Mouse (Mus musculus): Measurements from ENCODE around the gene Iqcf5. TPM values are rescaled to one million over a fixed set of nuclear protein-coding genes. Genes with fewer than 3 reads are reported as not detected.

Iqcf5 gene
- total and polyA plus RNA-seq, 2 experiments from 2014 or later: not detected

DNA sequence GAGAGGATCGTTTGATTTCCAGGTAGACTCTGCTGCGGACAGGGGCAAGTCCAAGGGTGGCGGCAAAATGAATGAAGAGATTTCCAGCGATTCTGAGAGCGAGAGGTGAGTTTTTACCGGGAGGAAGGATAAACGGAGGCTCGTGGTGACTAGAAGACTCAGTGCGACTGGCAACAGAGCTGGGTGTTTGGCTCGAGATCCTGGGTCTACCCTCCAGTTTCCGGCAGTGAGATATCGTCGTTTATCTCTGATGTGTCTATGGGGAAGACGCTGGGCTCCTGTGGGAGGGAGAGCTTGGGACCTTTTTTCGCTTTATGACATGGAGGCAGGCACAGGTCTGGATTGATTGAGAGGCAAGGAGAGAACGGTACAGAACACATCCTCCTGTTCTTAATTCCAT lies 36.7 kb upstream of the Iqcf5 start:
- no peaks in the 10 kb centered on the region for H3K9me3 ChIP-seq (ENCODE audit: low read length)
- peak overlapping the region; percentile 62 for H3K9ac ChIP-seq (replicated peaks; ENCODE audit: low read length, poor library complexity, severe bottlenecking)
- 0 out of 2 replicates have a peak overlapping the region, but pooled peaks have one; percentile 21 for H3K27ac ChIP-seq (ENCODE audit: low read depth, low read length)
- DNase-seq (ENCODE audit: low spot score) (no peak), ATAC-seq (ENCODE audit: low FRiP score) (no peak)
- H3K4me1 ChIP-seq (ENCODE audit: insufficient read depth, low read length): peaks cover 5% of the 10 kb centered on the region; the same call in 1 of the 2 replicates
- peak overlapping the region; percentile 58 for H3K4me3 ChIP-seq (ENCODE audit: low read depth, low read length)
- TF ChIP-seq CTCF (IDR thresholded peaks at IDR 0.05): no peak
- H3K4me2 ChIP-seq (ENCODE audit: low read depth, low read length, poor library complexity, severe bottlenecking): peak overlapping the region; percentile 61
- 6% methylated on average over 16 of the region's 16 CpGs for WGBS
- H3K36me3 ChIP-seq (ENCODE audit: insufficient read depth, low read length): peaks cover 14% of the 10 kb centered on the region
- H3K27me3 ChIP-seq (ENCODE audit: insufficient read depth, low read length): no peaks in the 10 kb centered on the region

- Histone ChIP-seq H3K4me3 (ENCODE audit: low read depth, low read length) (peak overlapping the region; percentile 58), H3K36me3 (ENCODE audit: insufficient read depth, low read length) (peaks cover 19% of the 10 kb centered on the region), H3K9ac (replicated peaks; ENCODE audit: low read length, poor library complexity, severe bottlenecking) (peak overlapping the region; percentile 62; the same call in 1 of the 2 replicates), H3K4me1 (ENCODE audit: insufficient read depth, low read length) (peaks cover 5% of the 10 kb centered on the region; the same call in 1 of the 2 replicates), H3K27me3 (ENCODE audit: insufficient read depth, low read length) (no peaks in the 10 kb centered on the region), H3K4me2 (ENCODE audit: low read depth, low read length, poor library complexity, severe bottlenecking) (peak overlapping the region; percentile 61), H3K27ac (ENCODE audit: low read depth, low read length) (no peak overlapping the region), H3K9me3 (ENCODE audit: low read length) (no peaks in the 10 kb centered on the region)
- no peak for TF ChIP-seq CTCF (IDR thresholded peaks at IDR 0.05)
- no peak for ATAC-seq (ENCODE audit: low FRiP score)
- WGBS: 85% methylated on average over 9 of the region's 9 CpGs
- DNase-seq (ENCODE audit: low spot score): no peak
Measured at GRCm38 (mm10) chr9:106478101-106478500, 36.3 kb upstream of the Iqcf5 start.

- Histone ChIP-seq H3K4me3 (ENCODE audit: low read depth, low read length) (no peak overlapping the region), H3K4me2 (ENCODE audit: low read depth, low read length, poor library complexity, severe bottlenecking) (no peak overlapping the region), H3K9me3 (ENCODE audit: low read length) (no peaks in the 10 kb centered on the region), H3K4me1 (ENCODE audit: insufficient read depth, low read length) (peaks cover 5% of the 10 kb centered on the region; the same call in 1 of the 2 replicates), H3K9ac (replicated peaks; ENCODE audit: low read length, poor library complexity, severe bottlenecking) (no peak overlapping the region), H3K36me3 (ENCODE audit: insufficient read depth, low read length) (peaks cover 41% of the 10 kb centered on the region), H3K27me3 (ENCODE audit: insufficient read depth, low read length) (no peaks in the 10 kb centered on the region), H3K27ac (ENCODE audit: low read depth, low read length) (no peak overlapping the region)
- DNase-seq (ENCODE audit: low spot score) (no peak), ATAC-seq (ENCODE audit: low FRiP score) (no peak)
- WGBS: 97% methylated on average over 7 of the region's 7 CpGs
- no peak for TF ChIP-seq CTCF (IDR thresholded peaks at IDR 0.05)
Measured at GRCm38 (mm10) chr9:106480541-106480940, 33.8 kb upstream of the Iqcf5 start.

- Histone ChIP-seq H3K36me3 (ENCODE audit: insufficient read depth, low read length) (peaks cover 44% of the 10 kb centered on the region), H3K9me3 (ENCODE audit: low read length) (no peaks in the 10 kb centered on the region), H3K27me3 (ENCODE audit: insufficient read depth, low read length) (no peaks in the 10 kb centered on the region), H3K4me3 (ENCODE audit: low read depth, low read length) (no peak overlapping the region), H3K27ac (ENCODE audit: low read depth, low read length) (no peak overlapping the region), H3K4me2 (ENCODE audit: low read depth, low read length, poor library complexity, severe bottlenecking) (no peak overlapping the region), H3K4me1 (ENCODE audit: insufficient read depth, low read length) (peaks cover 5% of the 10 kb centered on the region; the same call in 1 of the 2 replicates), H3K9ac (replicated peaks; ENCODE audit: low read length, poor library complexity, severe bottlenecking) (no peak overlapping the region)
- ATAC-seq (ENCODE audit: low FRiP score): no peak
- no peak for TF ChIP-seq CTCF (IDR thresholded peaks at IDR 0.05)
- DNase-seq (ENCODE audit: low spot score): no peak
- 98% methylated on average over 15 of the region's 15 CpGs for WGBS
Measured at GRCm38 (mm10) chr9:106481075-106481474, 33.3 kb upstream of the Iqcf5 start.

- no peak overlapping the region for H3K9ac ChIP-seq (replicated peaks; ENCODE audit: low read length, poor library complexity, severe bottlenecking)
- ATAC-seq (ENCODE audit: low FRiP score): no peak
- no peaks in the 10 kb centered on the region for H3K27me3 ChIP-seq (ENCODE audit: insufficient read depth, low read length)
- no peak overlapping the region for H3K4me3 ChIP-seq (ENCODE audit: low read depth, low read length)
- DNase-seq (ENCODE audit: low spot score): no peak
- no peak overlapping the region for H3K4me2 ChIP-seq (ENCODE audit: low read depth, low read length, poor library complexity, severe bottlenecking)
- peaks cover 44% of the 10 kb centered on the region for H3K36me3 ChIP-seq (ENCODE audit: insufficient read depth, low read length)
- TF ChIP-seq CTCF (IDR thresholded peaks at IDR 0.05): no peak
- 95% methylated on average over 13 of the region's 13 CpGs for WGBS
- no peaks in the 10 kb centered on the region for H3K9me3 ChIP-seq (ENCODE audit: low read length)
- no peak overlapping the region for H3K27ac ChIP-seq (ENCODE audit: low read depth, low read length)
- H3K4me1 ChIP-seq (ENCODE audit: insufficient read depth, low read length): peaks cover 5% of the 10 kb centered on the region; the same call in 1 of the 2 replicates
Measured at GRCm38 (mm10) chr9:106481676-106482075, 32.7 kb upstream of the Iqcf5 start.

GRCm38 (mm10) chr9:106482578-106483115 lies 31.7 kb upstream of the Iqcf5 start:
- Histone ChIP-seq H3K4me3 (ENCODE audit: low read depth, low read length) (no peak overlapping the region), H3K4me2 (ENCODE audit: low read depth, low read length, poor library complexity, severe bottlenecking) (no peak overlapping the region), H3K9me3 (ENCODE audit: low read length) (no peaks in the 10 kb centered on the region), H3K36me3 (ENCODE audit: insufficient read depth, low read length) (peaks cover 44% of the 10 kb centered on the region), H3K27ac (ENCODE audit: low read depth, low read length) (no peak overlapping the region), H3K9ac (replicated peaks; ENCODE audit: low read length, poor library complexity, severe bottlenecking) (no peak overlapping the region), H3K27me3 (ENCODE audit: insufficient read depth, low read length) (no peaks in the 10 kb centered on the region), H3K4me1 (ENCODE audit: insufficient read depth, low read length) (peaks cover 5% of the 10 kb centered on the region; the same call in 1 of the 2 replicates)
- ATAC-seq (ENCODE audit: low FRiP score) (no peak), DNase-seq (ENCODE audit: low spot score) (no peak)
- no peak for TF ChIP-seq CTCF (IDR thresholded peaks at IDR 0.05)
- 90% methylated on average over 17 of the region's 17 CpGs for WGBS
